Mouse (Mus musculus): Measurements from ENCODE around the gene Gm21560.
"Not testable (repeated sequence)": the region's sequence is repeated elsewhere in the genome, so short reads cannot be mapped to it uniquely, and the experiment has no call there.

Gene Gm21560

GRCm38 (mm10) chr14:6219192-6219591, at the start of gene Gm21560:
TSS of gene Gm21560 (minus strand) at chr14:6219292.
- DNase-seq (ENCODE audit: low spot score in 2 of 2), result not testable (repeated sequence)

GRCm38 (mm10) chr14:6163538-6163937, 55.6 kb downstream of the Gm21560 start:
- DNase-seq (ENCODE audit: low spot score in 2 of 2), result not testable (repeated sequence)

- DNase-seq (ENCODE audit: low spot score in 2 of 2), result not testable (repeated sequence)
Observed at GRCm38 (mm10) chr14:6161085-6161484, 58.0 kb downstream of the Gm21560 start.

All from frontal cortex, postnatal 14 days (tissue).